Mouse (Mus musculus): Measurements from ENCODE around the gene Nr2c2ap. TPM values are rescaled to one million over a fixed set of nuclear protein-coding genes. Genes with fewer than 3 reads are reported as not detected.

The Nr2c2ap gene
- polyA plus RNA-seq (2014; fragmentation: Nextera tagmentation; extraction: Ambion mirVana): 18.7 and 20.4 TPM in 2 replicates

DNA sequence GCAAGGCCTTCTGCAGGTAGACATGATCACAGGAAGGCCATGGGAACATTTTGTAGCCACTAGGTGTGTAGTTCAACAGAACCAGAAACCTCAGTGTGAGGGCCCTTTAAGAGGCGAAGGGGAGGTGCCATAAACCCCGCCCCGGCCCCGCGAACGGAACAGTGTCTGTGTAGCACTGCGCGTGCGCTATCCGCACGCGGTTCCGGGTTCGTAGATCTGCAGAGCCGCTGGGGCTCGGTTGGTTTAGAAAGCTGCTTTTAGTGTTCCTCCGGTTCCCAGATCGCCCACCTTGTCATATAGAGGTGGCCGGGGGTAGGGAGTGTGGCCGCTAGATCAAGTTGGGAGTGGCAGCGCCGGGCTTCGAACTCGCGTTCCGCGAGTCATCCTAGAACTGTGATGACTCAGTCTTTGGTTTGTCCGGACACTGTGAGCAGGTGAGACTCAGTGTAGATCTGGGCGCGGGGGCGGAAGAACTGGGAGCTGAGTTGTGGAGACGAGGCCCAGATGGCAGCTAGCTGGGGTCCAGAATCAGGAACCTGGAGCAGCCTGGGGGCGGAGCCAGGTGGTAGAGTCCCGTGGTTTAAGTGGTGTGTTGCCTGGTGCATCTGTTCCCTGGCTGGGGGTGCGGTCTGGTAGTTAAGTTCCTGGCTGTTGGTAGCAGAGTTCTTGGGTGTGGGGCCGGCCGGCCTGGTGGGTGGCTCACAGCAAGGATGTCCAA lies at the start of gene Nr2c2ap:
Gene Nr2c2ap (plus strand): TSS at position 168 of the 718 bp plus-strand sequence.
- Histone ChIP-seq H3K9me3 (ENCODE audit: control insufficient read depth, low read length) (no peaks in the 10 kb centered on the region), H3K4me2 (ENCODE audit: low read depth, low read length) (peak within 1 kb of the TSS; percentile 73), H3K9ac (ENCODE audit: low read depth, low read length) (peak within 1 kb of the TSS; percentile 68), H3K4me3 (ENCODE audit: low read depth, low read length) (peak within 1 kb of the TSS; percentile 61), H3K4me1 (ENCODE audit: control insufficient read depth, insufficient read depth, low read length) (no peaks in the 10 kb centered on the region), H3K27ac (replicated peaks; ENCODE audit: low read depth, low read length) (no peak within 1 kb of the TSS), H3K36me3 (ENCODE audit: control insufficient read depth, insufficient read depth, low read length) (peaks cover 41% of the 10 kb centered on the region), H3K27me3 (replicated peaks; ENCODE audit: control insufficient read depth, insufficient read depth, low read length) (no peaks in the 10 kb centered on the region)
- ATAC-seq (ENCODE audit: low read depth): peak; percentile 91
- DNase-seq (ENCODE audit: low spot score): peak; percentile 93
- 3% methylated on average over 36 of the region's 37 CpGs for WGBS

DNA sequence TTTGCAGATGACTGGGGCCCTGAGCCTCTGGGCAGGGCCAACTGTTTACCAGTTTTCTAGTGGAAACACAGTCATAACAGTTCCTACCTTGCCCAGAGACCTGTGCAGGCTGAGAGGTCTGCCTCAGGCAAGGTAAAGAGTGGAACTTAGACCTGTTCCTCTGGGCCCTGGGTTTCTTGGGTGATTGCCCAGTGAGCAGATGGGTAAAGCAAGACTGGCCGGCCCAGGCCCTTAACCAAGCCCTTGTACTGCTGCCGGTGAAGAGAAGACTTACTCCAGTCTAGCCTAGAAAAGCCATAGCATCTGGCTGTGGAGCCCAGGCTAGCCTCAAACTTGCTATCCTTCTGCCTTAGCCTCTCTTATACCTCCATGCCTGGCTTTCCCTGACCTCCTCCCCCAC lies 49.2 kb upstream of the Nr2c2ap start:
- Histone ChIP-seq H3K4me2 (ENCODE audit: low read depth, low read length) (no peak overlapping the region), H3K4me1 (ENCODE audit: control insufficient read depth, insufficient read depth, low read length) (peaks cover 10% of the 10 kb centered on the region; the same call in 1 of the 2 replicates), H3K9ac (ENCODE audit: low read depth, low read length) (no peak overlapping the region), H3K36me3 (ENCODE audit: control insufficient read depth, insufficient read depth, low read length) (no peaks in the 10 kb centered on the region), H3K4me3 (ENCODE audit: low read depth, low read length) (no peak overlapping the region), H3K9me3 (ENCODE audit: control insufficient read depth, low read length) (no peaks in the 10 kb centered on the region), H3K27me3 (replicated peaks; ENCODE audit: control insufficient read depth, insufficient read depth, low read length) (peaks cover 47% of the 10 kb centered on the region), H3K27ac (replicated peaks; ENCODE audit: low read depth, low read length) (no peak overlapping the region)
- 92% methylated on average over 2 of the region's 2 CpGs for WGBS
- DNase-seq (ENCODE audit: low spot score) (no peak), ATAC-seq (ENCODE audit: low read depth) (no peak)

DNA sequence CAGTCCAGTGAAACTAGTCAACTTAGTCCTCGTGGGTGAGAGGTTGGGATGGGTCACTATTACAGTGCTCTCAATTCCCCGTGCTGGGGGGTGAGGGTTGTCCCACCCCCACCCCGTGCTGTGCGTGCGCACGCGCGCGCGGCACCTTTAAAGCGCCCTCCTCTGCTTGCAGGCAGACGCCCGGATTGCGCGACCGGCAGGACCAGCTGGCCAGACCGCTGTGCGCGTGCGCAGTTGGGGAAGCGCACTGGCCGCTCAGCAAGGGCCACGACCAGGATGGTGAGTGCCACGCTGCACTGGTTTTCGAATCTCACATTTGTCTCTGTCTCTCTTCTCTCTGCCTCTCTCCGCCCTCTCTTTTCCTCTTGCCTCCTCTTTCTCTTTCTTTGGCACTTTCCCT lies 47.8 kb upstream of the Nr2c2ap start, which contains the start of gene Hapln4:
Gene Hapln4 (plus strand): TSS at position 173 of the 400 bp plus-strand sequence.
- DNase-seq (ENCODE audit: low spot score) (peak; percentile 43), ATAC-seq (ENCODE audit: low read depth) (no peak)
- peaks cover 60% of the 10 kb centered on the region for H3K27me3 ChIP-seq (replicated peaks; ENCODE audit: control insufficient read depth, insufficient read depth, low read length)
- no peaks in the 10 kb centered on the region for H3K9me3 ChIP-seq (ENCODE audit: control insufficient read depth, low read length)
- peak within 1 kb of the TSS; percentile 42 for H3K4me3 ChIP-seq (ENCODE audit: low read depth, low read length)
- no peaks in the 10 kb centered on the region for H3K36me3 ChIP-seq (ENCODE audit: control insufficient read depth, insufficient read depth, low read length)
- H3K27ac ChIP-seq (replicated peaks; ENCODE audit: low read depth, low read length): no peak within 1 kb of the TSS
- H3K4me1 ChIP-seq (ENCODE audit: control insufficient read depth, insufficient read depth, low read length): peaks cover 10% of the 10 kb centered on the region; the same call in 1 of the 2 replicates
- WGBS: 0% methylated on average over 20 of the region's 26 CpGs
- peak within 1 kb of the TSS; percentile 47 for H3K9ac ChIP-seq (ENCODE audit: low read depth, low read length)
- H3K4me2 ChIP-seq (ENCODE audit: low read depth, low read length): peak within 1 kb of the TSS; percentile 80

DNA sequence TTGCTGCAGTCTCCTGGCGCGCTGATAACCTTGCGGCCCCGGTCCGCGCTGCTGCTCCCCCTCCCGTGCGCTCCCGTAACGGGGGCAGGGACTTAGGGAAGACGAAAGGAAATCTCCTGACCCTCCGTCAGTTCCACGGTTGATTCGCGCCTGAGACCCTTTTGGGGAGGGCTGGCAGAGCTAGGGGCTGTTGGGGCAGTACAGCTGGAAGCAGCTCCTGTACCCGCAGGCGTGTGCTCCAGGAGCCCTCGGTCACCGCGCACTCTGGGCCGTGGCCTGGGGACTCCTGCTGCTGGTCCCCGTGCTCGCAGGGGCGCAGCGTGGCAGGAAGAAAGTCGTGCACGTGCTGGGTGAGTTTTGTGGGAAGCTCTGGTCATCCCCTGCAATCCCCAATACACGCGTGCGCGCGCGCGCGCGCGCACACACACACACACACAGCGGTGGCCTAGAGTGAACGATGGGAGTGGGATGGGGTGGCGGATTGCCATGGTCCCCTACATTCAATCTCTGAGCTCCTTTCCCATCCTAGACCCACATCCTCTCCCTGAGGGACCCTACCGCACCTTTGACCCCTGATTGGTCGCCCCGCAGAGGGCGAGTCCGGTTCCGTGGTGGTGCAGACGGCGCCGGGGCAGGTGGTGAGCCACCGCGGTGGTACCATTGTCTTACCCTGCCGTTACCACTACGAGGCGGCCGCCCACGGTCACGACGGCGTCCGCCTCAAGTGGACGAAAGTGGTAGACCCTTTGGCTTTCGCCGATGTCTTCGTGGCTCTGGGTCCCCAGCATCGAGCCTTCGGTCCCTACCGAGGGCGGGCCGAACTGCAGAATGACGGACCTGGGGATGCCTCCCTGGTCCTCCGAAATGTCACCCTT lies 46.7 kb upstream of the Nr2c2ap start:
- DNase-seq (ENCODE audit: low spot score) (no peak), ATAC-seq (ENCODE audit: low read depth) (peak; percentile 13; the same call in 1 of the 2 replicates)
- peak overlapping the region; percentile 80 for H3K4me2 ChIP-seq (ENCODE audit: low read depth, low read length)
- no peaks in the 10 kb centered on the region for H3K9me3 ChIP-seq (ENCODE audit: control insufficient read depth, low read length)
- peak overlapping the region; percentile 42 for H3K4me3 ChIP-seq (ENCODE audit: low read depth, low read length)
- no peak overlapping the region for H3K27ac ChIP-seq (replicated peaks; ENCODE audit: low read depth, low read length)
- H3K27me3 ChIP-seq (replicated peaks; ENCODE audit: control insufficient read depth, insufficient read depth, low read length): peaks cover 71% of the 10 kb centered on the region
- peak overlapping the region; percentile 47 for H3K9ac ChIP-seq (ENCODE audit: low read depth, low read length)
- H3K36me3 ChIP-seq (ENCODE audit: control insufficient read depth, insufficient read depth, low read length): no peaks in the 10 kb centered on the region
- peaks cover 10% of the 10 kb centered on the region; the same call in 1 of the 2 replicates for H3K4me1 ChIP-seq (ENCODE audit: control insufficient read depth, insufficient read depth, low read length)
- 3% methylated on average over 55 of the region's 71 CpGs for WGBS

DNA sequence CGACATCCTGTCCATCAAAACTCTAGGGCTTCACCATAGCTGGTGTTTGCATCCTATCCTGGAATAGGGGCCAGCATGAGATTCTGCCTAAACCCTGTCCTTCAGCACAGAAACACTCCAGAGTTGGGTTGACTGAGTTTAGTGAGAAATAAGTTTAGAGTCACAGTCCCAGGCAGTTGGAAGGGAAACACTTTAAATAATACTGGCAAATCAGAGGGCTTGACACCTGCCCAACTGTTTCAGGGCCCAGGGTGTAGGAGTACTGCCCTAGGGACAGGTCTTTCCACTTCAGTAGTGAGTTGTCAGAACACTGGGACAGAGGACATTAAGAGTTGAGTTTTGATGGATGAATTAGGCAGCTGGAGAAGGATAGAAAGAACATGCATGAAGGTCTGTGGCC lies 45.0 kb upstream of the Nr2c2ap start:
- 42% methylated on average over 1 of the region's 1 CpGs for WGBS
- H3K36me3 ChIP-seq (ENCODE audit: control insufficient read depth, insufficient read depth, low read length): no peaks in the 10 kb centered on the region

DNA sequence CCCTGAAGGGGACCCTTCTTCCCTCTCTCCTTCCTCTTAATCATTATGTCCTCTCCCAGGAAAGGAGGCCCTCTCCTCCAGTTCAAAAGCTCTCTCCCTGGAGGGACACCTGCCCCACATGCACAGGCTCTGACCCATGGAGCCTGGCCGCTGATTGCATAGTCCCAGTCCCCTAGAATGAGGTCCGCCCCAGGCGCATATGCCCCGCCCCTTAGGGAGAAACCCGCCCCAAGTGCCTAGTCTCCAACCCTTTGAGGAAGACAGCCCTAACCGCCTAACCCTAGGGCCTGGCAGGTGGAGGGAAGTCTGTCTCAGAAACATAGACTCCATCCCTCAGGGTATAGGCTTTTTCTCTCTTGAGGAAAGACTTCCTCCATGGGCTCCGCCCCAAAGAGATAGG lies 43.9 kb upstream of the Nr2c2ap start:
- H3K4me3 ChIP-seq (ENCODE audit: low read depth, low read length): no peak overlapping the region
- ATAC-seq (ENCODE audit: low read depth): no peak; the same call in 1 of the 2 replicates
- 9% methylated on average over 7 of the region's 7 CpGs for WGBS
- no peak overlapping the region for H3K9ac ChIP-seq (ENCODE audit: low read depth, low read length)
- H3K36me3 ChIP-seq (ENCODE audit: control insufficient read depth, insufficient read depth, low read length): no peaks in the 10 kb centered on the region
- H3K27me3 ChIP-seq (replicated peaks; ENCODE audit: control insufficient read depth, insufficient read depth, low read length): peaks cover 94% of the 10 kb centered on the region
- H3K4me2 ChIP-seq (ENCODE audit: low read depth, low read length): no peak overlapping the region
- no peaks in the 10 kb centered on the region for H3K9me3 ChIP-seq (ENCODE audit: control insufficient read depth, low read length)
- H3K4me1 ChIP-seq (ENCODE audit: control insufficient read depth, insufficient read depth, low read length): peaks cover 10% of the 10 kb centered on the region; the same call in 1 of the 2 replicates
- DNase-seq (ENCODE audit: low spot score): no peak
- H3K27ac ChIP-seq (replicated peaks; ENCODE audit: low read depth, low read length): no peak overlapping the region

More for the DNA sequence above, 45.0 kb upstream of the Nr2c2ap start:
- H3K4me3 ChIP-seq (ENCODE audit: low read depth, low read length): no peak overlapping the region
- H3K4me1 ChIP-seq (ENCODE audit: control insufficient read depth, insufficient read depth, low read length): peaks cover 10% of the 10 kb centered on the region; the same call in 1 of the 2 replicates
- no peak overlapping the region for H3K4me2 ChIP-seq (ENCODE audit: low read depth, low read length)
- H3K27ac ChIP-seq (replicated peaks; ENCODE audit: low read depth, low read length): no peak overlapping the region
- no peaks in the 10 kb centered on the region for H3K9me3 ChIP-seq (ENCODE audit: control insufficient read depth, low read length)
- H3K9ac ChIP-seq (ENCODE audit: low read depth, low read length): no peak overlapping the region
- DNase-seq (ENCODE audit: low spot score) (no peak), ATAC-seq (ENCODE audit: low read depth) (no peak)
- H3K27me3 ChIP-seq (replicated peaks; ENCODE audit: control insufficient read depth, insufficient read depth, low read length): peaks cover 87% of the 10 kb centered on the region

DNA sequence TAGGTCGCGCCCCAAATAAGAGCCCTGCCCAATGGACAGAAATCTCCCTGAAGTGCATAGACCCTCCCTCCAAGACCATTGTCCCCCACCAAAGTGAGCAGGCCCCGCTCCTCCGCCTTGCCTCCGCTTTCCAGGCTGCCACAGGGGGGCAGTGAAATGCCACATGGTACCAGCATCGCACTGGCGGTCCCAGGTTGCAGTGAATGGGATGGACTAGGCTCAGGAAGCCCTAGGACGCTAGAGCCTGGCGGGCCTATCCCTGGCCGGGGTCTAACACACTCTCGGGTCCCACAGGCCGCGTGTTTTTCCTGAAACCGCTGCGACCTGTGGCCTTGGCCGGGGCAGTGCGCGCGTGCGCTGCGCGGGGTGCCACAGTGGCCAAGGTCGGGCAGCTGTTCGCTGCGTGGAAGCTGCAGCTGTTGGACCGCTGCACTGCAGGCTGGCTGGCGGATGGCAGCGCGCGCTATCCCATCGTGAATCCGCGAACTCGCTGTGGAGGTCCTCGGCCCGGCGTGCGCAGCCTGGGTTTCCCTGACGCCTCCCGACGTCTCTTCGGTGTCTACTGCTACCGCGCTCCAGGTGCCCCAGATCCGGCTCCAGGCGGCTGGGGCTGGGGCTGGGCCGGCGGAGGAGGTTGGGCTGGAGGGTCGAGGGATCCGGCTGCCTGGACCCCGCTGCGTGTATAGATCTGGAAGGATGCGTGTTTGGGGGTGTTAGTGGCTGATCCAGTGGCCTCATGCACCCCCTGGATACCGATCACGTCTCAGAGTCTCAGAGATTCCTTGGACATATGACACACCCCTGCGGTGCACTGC lies 43.1 kb upstream of the Nr2c2ap start:
- peaks cover 86% of the 10 kb centered on the region for H3K27me3 ChIP-seq (replicated peaks; ENCODE audit: control insufficient read depth, insufficient read depth, low read length)
- peak overlapping the region; percentile 74 for H3K4me2 ChIP-seq (ENCODE audit: low read depth, low read length)
- peaks cover 10% of the 10 kb centered on the region; the same call in 1 of the 2 replicates for H3K4me1 ChIP-seq (ENCODE audit: control insufficient read depth, insufficient read depth, low read length)
- no peaks in the 10 kb centered on the region for H3K36me3 ChIP-seq (ENCODE audit: control insufficient read depth, insufficient read depth, low read length)
- peak overlapping the region; percentile 43 for H3K4me3 ChIP-seq (ENCODE audit: low read depth, low read length)
- DNase-seq (ENCODE audit: low spot score): peak; percentile 59
- peak; percentile 74; the same call in 1 of the 2 replicates for ATAC-seq (ENCODE audit: low read depth)
- H3K9ac ChIP-seq (ENCODE audit: low read depth, low read length): peak overlapping the region; percentile 58
- 5% methylated on average over 38 of the region's 56 CpGs for WGBS
- no peaks in the 10 kb centered on the region for H3K9me3 ChIP-seq (ENCODE audit: control insufficient read depth, low read length)
- no peak overlapping the region for H3K27ac ChIP-seq (replicated peaks; ENCODE audit: low read depth, low read length)
